Mouse (Mus musculus): ENCODE data around the gene Zfp112.
"Not testable (repeated sequence)": the region's sequence is repeated elsewhere in the genome, so short reads cannot be mapped to it uniquely, and the experiment has no call there.

Gene Zfp112

GRCm38 (mm10) chr7:24112156-24112856, at the start of gene Zfp112:
Gene Zfp112 (plus strand): TSS chr7:24112314.
- peak; percentile 90 for DNase-seq (ENCODE audit: low read depth, low spot score)

GRCm38 (mm10) chr7:24074424-24074823, 37.7 kb upstream of the Zfp112 start:
- DNase-seq (ENCODE audit: low read depth, low spot score) = not testable (repeated sequence)

- peak; percentile 97 for DNase-seq (ENCODE audit: low read depth, low spot score)
These were observed 30.3 kb upstream of the Zfp112 start, which contains the start of gene Zfp180 for GRCm38 (mm10) chr7:24081634-24082431. Gene Zfp180 (plus strand): TSS chr7:24081924.

GRCm38 (mm10) chr7:24082457-24083235, 29.5 kb upstream of the Zfp112 start:
- DNase-seq (ENCODE audit: low read depth, low spot score) = no peak

- DNase-seq (ENCODE audit: low read depth, low spot score) = no peak
These were observed 25.2 kb upstream of the Zfp112 start for GRCm38 (mm10) chr7:24086871-24087270.

- DNase-seq (ENCODE audit: low read depth, low spot score) = no peak
These were observed 24.5 kb upstream of the Zfp112 start for GRCm38 (mm10) chr7:24087485-24088125.

- DNase-seq (ENCODE audit: low read depth, low spot score) = no peak
These were observed 7.7 kb upstream of the Zfp112 start for GRCm38 (mm10) chr7:24104403-24104802.

GRCm38 (mm10) chr7:24105144-24105703, 6.9 kb upstream of the Zfp112 start:
- no peak for DNase-seq (ENCODE audit: low read depth, low spot score)

- no peak for DNase-seq (ENCODE audit: low read depth, low spot score)
These were observed 1.3 kb upstream of the Zfp112 start for GRCm38 (mm10) chr7:24110839-24111238.

- no peak for DNase-seq (ENCODE audit: low read depth, low spot score)
These were observed 350 bp upstream of the Zfp112 start for GRCm38 (mm10) chr7:24111772-24112155.

GRCm38 (mm10) chr7:24113001-24113400, 887 bp downstream of the Zfp112 start:
- no peak for DNase-seq (ENCODE audit: low read depth, low spot score)

GRCm38 (mm10) chr7:24116655-24117054, 4.5 kb downstream of the Zfp112 start:
- no peak for DNase-seq (ENCODE audit: low read depth, low spot score)

- DNase-seq (ENCODE audit: low read depth, low spot score) = no peak
These were observed 21.4 kb downstream of the Zfp112 start for GRCm38 (mm10) chr7:24133425-24133995.

GRCm38 (mm10) chr7:24133996-24134828, 22.1 kb downstream of the Zfp112 start, which contains the start of gene Zfp235:
Gene Zfp235 (plus strand): TSS chr7:24134169.
- peak; percentile 83 for DNase-seq (ENCODE audit: low read depth, low spot score)

- no peak for DNase-seq (ENCODE audit: low read depth, low spot score)
These were observed 30.5 kb downstream of the Zfp112 start for GRCm38 (mm10) chr7:24142566-24142965.

GRCm38 (mm10) chr7:24153272-24153671, 41.2 kb downstream of the Zfp112 start:
- no peak for DNase-seq (ENCODE audit: low read depth, low spot score)

GRCm38 (mm10) chr7:24172191-24172590, 60.1 kb downstream of the Zfp112 start:
- no peak for DNase-seq (ENCODE audit: low read depth, low spot score)

- DNase-seq (ENCODE audit: low read depth, low spot score) = peak; percentile 71
These were observed 62.7 kb downstream of the Zfp112 start, which contains the start of gene Zfp114 for GRCm38 (mm10) chr7:24174618-24175336. Gene Zfp114 (plus strand): TSS chr7:24175060.

GRCm38 (mm10) chr7:24175337-24175711, 63.2 kb downstream of the Zfp112 start:
- DNase-seq (ENCODE audit: low read depth, low spot score) = no peak

Data from retina, adult 2 months (tissue).